Mouse (Mus musculus) embryonic fibroblast, embryonic 13.5 days (primary cell): ENCODE measurements around the gene Hbp1.

Source experiments
- CTCF ChIP-seq: IDR thresholded peaks from 2 replicates; pipeline ENCODE4 v1.5.1; 2011; ENCODE audit warnings: mild to moderate bottlenecking, control low read depth, low read length, moderate library complexity, borderline replicate concordance; ENCODE audit not compliant: insufficient read depth
- POLR2A ChIP-seq: IDR thresholded peaks from 2 replicates; pipeline ENCODE4 v1.6.1; 2011; ENCODE audit warnings: low read depth, mild to moderate bottlenecking, control low read depth, low read length, moderate library complexity

DNA sequence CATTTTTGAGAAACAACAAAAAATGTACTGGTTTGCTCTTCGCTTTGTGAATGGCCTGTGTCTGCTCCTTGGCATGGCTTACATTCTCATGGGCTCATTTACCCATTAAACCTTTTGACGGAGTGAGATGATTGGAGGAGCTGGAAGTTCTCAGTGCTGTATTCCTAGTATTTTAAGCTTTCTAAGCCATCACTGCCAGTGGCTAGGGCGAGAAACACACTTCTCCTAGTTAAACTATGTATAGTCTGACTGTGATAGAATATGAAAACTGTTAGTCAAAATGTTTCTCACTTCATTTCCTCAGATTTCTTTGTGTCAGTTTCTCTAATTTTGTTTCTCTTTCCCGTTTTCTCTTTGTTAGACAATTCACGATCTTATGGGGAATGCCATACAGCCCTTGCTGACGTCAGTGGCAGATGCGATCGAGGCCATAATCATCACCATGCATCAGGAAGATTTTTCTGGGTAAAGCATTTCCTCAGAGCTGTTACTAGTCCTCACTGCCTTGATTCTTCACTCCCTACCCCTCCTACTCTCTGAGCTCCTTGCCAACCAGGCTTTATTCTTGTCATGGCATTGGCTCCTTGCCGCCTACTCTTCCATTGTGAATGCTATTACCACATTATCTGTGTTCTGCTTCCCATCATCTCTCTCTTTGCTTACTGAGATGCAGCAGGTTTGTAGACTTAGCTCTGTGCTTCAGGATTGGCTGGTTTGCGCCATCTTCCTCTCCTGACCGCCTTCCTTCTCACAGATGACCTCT lies 64.3 kb downstream of the Hbp1 start:
- no peak for TF ChIP-seq CTCF
- no peak for TF ChIP-seq POLR2A
